Mouse (Mus musculus): Measurements from ENCODE around the gene BC035044.
"Not testable (repeated sequence)": the region's sequence is repeated elsewhere in the genome, so short reads cannot be mapped to it uniquely, and the experiment has no call there.

BC035044 gene

DNA sequence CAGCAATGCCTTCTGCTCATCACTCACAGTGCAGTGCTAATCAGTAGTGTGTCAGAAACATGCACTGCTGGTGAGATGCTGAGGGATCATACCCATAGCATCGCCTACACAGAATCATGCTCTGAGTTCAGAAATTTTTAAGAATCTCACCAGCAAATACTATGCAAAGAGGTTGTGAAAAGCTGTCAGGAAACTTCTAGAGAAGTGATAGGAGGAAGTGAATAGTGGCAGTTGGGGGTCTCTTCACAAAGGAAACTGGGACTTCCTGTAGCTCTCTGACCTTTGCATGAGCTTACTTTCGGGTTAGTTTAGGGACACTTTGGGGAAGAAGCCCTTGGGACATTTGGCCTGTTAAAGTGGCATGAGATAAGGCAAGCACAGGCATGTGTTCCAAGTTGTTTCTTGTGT, at the start of gene BC035044:
Gene BC035044, minus strand, starts transcription at position 179 of the 408 bp plus-strand sequence.
- no peak for DNase-seq

DNA sequence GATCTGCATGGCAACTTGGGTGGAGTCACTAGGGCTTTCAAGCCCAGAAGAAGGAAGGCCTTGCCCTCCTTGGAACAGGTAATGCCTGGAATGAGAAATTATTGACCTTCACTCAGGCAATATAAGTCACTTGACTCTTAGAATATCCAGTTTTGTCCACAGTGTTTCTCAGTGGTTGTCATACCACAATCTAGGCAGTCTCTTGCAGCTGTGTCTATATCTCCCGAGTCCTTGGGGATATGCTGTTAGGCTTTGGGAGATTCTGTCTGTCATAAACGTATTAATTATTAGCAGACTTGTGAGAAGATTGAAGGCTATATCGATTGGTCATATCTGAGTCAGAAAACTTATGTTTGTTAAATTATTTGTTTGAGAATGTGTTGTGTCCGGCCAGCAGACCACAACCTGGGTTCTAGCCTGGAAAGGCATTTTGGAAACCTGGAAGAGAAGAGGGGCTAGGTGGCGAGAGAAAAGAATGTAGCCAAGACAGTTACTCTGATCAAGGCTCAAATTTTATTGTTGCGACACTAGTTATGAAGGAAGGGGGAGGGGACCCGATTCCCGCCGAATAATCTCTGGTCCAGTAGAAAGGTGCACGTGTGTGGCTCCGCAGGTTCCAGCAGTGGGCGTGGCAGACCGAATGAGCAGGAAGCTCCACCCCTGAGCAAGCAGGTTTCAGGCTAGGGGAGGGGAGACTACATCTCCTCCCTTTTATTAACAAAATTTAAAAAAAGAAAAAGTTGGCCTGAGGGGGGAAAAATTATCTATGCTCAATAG, 45.2 kb upstream of the BC035044 start:
- not testable (repeated sequence) for DNase-seq

DNA sequence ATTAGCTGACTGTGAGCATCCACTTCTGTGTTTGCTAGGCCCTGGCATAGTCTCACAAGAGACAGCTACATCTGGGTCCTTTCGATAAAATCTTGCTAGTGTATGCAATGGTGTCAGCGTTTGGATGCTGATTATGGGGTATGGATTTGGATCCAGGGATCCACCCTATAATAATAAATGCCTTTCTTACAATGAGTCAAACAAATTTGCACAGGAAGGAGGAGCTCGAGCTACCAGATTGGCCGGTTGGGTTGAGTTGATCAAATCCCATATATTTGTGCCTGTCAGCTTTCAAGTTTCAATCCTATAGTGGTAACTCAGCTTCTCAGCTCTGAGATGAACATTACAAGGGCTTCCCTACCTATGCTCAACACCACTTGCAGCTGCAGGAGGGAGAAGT, 43.2 kb upstream of the BC035044 start, which contains the start of gene Clec2g:
Gene Clec2g, plus strand, starts transcription at position 301 of the 400 bp plus-strand sequence.
- not testable (repeated sequence) for DNase-seq

DNA sequence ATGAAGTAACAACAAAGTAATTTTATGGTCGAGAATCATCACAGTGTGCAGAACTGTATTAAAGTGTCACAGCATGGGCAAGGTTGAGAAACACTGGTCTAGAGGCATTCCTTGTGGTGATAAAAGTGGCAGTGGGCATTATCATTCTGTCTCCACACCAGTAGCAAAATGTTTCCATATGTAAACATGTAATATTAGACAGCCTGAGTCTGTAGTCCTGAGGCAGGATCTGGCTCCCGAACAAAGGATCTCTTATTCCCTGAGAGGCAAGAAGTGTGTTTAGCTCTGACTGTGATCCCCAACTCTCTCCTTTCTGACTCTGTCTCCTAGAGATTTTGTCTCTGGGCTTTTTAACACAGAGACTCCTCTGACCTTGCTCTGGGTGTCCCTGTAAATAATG, 42.1 kb upstream of the BC035044 start:
- no peak for DNase-seq

DNA sequence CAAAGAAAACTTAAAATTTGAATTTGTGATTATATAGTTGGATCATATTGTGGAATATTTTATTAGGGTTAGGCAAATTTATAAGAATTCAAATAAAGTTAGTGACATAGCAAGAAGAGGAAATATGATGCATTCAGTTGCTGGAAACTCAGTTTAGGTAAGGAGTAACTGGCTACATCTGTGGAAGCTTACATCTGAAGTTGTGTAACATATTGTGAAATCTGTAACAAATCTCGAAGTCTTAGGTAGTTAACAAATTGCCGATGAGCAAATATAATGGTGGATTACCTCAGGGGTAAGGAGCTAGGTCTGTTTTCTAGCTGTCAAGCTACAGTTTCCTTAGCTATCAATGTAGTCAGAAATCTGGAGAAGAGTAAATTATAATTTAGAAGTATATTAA, 26.4 kb upstream of the BC035044 start:
- DNase-seq: no peak

DNA sequence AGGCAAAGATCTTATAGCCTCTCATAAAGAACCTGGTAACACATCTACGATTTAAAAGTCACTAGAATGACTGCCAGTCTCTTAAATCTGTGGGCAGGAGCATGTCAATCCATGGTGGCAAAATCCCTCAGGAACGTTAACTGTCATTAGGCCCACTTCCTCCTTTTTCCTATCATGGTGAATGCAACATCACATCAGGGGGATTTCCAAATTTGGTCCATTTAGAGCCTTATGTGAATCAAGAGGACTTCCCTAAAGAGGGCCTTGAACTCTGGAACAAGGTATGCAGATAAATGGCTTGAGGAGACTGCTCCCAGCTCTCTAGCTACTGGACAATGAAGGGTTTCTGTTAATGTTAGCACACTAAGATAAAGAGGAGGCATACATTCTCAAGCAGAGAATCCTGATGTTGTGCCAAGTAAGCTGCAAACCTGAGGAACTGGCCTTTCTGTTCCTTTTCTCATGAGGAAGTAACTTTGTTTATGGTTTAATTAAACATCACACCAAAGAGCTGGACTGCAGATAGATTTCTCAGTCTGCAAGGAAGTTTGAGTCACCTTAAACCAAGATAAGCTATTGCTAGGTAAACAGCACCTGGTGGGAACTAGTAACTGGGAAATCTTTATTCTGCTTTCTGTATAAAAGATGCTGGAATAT, 22.8 kb upstream of the BC035044 start:
- DNase-seq: no peak

DNA sequence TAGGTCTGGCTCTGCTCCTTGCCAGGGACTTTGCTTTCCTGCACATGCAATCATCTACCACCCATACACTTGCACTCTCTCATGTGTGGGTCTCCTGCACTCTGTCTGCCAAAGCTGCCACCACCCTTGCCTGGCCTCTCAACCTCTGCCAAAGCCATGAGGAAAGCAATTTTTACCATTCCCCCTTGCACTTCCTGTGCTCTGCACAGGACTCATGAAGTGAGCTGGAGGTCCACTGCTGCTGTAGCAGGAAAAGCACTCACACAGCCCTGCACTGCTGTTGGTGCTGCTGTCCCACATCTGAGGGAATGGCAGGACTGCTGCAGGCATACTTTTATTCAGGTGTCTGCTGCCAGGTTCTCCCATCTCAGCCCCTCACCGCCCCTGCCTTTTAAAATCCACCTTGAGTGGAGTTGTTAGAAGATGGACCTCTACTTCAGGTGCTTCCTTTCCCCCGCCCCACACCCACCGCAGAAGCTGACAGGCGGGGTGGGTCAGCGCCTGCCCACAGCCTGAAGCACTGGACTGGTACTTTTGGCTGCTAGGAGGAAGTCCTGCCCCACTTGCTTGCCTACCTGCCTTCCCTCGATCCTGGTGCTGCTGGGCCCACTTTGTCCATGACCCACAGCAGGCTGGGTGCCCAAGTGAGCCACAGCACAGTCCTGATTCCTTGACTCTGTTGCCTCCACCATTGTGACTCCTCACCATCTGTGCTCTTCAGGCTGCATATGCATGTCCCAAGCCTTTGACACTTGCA, 10.0 kb upstream of the BC035044 start:
- DNase-seq: not testable (repeated sequence)

DNA sequence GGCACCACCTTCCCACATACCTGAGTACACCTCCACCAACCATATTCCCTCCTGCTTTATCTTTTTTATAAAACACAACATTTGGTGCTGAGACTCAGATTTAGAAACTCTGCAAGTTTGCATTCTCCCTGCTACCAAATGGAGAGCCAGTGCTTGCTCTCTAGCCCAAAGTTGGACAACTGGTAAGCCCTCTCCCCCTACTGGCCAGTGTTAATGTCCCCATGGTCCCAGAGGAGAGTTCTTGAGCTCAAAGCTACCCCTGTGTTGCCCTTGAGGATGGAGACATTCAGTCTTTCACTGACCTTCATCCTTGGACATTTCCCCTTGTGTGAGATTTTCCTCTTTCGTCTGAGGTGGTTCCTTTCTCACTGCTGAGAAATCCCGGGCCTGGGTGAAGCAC, 9.1 kb upstream of the BC035044 start:
- DNase-seq: no peak

DNA sequence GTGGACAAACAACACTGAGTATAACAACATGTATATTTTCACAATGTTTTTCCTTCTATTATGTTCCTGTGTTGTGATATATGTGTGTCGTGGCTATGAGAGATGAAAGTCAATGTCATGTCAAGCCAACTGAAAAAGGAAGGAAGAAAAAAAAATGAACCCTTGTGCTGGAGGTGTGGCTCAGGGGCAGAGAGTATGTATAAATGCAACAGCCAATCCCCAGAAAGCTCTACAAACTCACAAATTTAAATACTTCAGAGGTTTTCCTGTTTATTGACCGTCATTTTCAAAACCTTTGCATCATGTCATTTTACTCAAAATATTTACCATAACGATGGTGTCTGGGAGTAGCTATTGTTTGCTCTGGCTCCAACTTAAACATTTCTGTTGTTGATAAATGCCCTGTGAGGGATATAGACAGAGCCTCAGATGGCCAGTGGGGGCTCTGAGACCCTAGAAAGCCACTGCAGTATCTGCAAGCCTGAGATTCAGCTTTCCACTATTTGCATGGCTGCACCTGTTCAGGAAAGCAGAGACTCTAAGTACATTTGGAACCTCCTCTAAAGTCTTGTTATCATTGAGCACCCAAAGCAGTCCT, 4.6 kb upstream of the BC035044 start:
- DNase-seq: no peak

DNA sequence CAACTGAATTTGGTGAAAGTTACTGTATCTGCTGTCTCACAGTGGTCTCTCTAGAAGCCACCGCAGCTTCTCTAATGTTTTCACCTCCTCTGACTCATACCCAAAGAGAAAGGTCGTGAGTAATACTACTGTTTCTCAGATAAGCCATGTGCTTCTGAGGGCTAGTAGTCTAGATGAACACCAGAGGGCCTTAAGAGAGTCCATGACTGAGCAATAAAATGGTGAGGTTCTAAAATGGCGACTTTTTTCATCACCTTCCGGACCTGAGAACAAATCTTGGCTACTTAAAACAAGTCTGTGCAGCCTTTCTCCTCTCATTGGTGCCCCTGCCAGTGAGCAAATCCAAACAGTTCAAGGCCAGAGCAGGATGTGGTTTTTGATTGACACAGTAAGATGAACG, 2.1 kb downstream of the BC035044 start:
- no peak for DNase-seq

DNA sequence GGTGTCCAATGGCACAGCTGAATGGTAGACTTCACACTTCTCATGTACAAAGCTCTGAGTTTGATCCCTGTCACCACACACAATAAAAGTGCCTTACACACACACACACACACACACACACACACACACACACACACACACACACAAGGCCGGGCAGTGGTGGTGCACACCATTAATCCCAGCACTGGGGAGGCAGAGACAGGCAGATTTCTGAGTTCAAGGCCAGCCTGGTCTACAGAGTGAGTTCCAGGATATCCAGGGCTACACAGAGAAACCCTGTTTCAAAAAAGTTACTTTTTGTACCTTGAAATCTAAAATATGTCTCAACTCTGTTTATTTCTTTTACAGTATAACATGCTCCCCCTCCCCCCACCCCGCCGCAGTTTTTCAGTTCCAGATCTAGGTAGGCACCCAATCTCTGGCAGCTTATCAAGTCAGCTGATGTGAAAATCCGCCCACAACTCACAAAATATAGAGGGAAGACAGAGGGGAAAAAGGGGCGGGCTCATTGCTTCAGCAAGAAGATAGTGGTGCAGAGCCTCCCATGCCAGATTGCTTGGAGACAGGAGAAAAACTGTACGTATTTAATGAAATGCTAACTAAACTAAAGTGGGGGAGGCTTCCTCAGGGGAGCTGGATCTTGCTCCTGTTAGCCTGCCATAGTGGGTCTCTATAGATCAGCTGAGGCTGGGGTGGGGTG, 3.7 kb downstream of the BC035044 start, which contains the start of gene Clec2i:
Gene Clec2i, plus strand, starts transcription at position 498 of the 700 bp plus-strand sequence.
- not testable (repeated sequence) for DNase-seq

DNA sequence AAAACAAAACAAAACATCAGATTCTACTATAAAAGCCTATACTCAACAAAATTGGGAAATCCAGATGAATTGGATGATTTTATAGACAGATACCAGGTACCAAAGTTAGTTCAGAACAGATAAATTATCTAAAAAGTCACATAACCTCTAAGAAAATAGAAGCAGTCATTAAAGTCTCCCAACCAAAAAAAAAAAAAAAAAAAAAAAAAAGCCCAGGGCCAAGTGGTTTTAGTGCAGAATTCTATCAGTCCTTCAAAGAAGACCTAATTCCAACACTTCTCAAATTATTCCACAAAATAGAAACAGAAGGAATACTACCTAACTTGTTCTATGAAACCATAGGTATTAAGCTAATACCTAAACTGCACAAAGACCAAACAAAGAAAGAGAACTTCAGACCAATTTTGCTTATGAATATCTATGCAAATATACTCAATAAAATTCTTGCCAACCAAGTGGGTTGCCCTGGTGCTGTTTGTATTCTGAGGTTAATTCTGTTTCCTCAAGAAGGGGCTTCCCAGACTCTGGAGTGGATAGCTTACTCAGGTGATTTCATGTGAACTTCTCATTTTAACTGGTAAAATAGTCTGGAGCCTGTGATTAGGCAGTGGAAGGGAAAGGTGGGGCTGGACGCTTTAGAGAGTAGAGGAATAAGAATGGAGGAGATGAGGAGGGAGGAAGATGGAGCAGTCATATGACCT, 18.9 kb downstream of the BC035044 start:
- no peak for DNase-seq

DNA sequence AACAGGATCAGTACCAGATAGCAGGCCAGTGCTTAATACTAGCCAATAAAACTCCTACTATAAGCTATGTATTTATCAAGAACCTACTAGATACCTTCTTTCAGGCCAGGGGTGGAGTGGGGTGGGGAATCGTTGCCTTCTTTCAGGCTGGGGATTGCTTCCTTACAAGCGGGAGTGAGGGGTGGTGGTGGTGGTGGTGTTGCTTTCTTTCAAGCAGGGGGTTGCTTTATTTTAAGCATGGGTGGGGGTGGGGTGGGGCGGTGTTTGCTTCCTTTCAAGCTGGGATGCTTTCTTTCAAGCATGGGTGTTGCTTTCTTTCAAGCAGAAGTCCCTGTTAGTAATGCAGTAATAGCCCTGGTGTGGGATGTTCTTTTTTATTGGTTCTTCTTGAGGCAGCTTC, 22.1 kb downstream of the BC035044 start:
- DNase-seq: no peak

DNA sequence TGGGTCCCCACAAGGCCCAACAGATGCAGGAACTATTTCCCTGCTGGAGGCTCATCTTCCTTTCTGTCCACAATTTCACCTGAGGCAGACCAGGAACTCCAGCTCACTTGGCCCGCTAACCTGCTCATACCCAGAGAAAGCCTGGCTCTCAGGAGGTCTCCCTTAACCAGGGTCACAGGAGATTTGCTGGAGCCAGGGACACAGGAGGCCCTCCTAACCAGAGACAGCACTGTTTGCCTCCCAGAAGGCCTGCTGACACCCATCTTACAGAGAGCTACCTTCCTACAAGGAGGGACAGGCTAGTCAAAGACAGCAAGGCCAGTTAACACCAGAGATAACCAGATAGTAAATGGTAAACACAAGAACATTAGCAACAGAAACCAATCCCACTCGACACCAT, 33.0 kb downstream of the BC035044 start:
- DNase-seq: no peak

DNA sequence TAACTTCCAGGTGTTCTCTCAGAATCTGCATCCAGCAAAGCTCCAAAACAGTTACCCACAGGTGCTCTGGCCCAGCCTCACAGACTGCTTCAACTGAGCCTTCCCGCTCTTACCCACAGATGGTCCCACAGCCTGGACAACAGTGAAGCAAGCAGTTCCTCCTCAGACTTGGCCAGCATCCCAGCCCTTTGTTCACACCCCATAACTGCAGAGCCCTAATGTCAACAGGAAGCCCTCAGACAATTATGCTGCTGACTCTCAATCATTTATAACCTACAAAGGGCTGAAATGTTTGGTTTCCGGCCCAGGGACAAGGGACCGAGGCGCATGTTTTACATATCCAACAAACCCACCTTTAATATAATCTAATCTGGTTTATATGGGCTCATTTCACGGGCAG, 34.7 kb downstream of the BC035044 start:
- peak; percentile 71 for DNase-seq

DNA sequence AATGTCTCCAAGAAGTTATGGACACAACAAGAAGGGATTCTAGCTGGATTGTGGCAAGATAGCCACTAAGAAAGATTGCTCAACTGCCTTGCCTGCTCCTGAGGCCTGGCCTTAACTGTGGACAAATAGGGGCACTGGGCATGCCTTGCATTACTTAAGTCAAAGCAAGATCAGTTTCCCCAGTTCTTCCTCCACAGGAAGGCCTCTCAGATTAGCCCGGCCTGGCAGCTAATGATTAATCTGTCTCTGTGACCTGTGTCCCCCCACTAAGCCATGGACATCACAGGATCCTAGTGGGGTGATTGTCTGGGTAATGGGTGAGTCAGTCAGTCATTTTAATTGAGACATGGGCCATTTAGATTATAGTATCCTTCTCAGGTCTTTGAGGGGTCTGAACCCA, 35.4 kb downstream of the BC035044 start:
- DNase-seq: no peak

DNA sequence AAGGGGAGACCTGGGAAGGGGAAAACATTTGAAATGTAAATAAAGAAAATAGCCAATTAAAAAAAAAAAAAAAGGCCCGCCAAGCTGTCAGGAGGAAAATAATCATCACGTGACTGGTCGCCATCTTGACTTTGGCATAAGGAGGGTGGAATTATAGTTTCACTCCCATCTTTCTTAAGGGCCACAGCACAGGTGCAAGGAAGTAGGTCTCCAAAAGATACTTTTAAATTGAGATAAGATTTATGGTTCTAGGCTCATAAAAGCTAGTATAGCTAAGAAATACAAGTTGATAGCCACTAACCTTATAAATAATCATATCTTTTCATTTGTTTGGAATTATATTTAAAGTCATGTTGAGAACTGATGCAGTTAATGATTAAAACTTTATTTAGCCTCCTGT, 36.0 kb downstream of the BC035044 start:
- no peak for DNase-seq

DNA sequence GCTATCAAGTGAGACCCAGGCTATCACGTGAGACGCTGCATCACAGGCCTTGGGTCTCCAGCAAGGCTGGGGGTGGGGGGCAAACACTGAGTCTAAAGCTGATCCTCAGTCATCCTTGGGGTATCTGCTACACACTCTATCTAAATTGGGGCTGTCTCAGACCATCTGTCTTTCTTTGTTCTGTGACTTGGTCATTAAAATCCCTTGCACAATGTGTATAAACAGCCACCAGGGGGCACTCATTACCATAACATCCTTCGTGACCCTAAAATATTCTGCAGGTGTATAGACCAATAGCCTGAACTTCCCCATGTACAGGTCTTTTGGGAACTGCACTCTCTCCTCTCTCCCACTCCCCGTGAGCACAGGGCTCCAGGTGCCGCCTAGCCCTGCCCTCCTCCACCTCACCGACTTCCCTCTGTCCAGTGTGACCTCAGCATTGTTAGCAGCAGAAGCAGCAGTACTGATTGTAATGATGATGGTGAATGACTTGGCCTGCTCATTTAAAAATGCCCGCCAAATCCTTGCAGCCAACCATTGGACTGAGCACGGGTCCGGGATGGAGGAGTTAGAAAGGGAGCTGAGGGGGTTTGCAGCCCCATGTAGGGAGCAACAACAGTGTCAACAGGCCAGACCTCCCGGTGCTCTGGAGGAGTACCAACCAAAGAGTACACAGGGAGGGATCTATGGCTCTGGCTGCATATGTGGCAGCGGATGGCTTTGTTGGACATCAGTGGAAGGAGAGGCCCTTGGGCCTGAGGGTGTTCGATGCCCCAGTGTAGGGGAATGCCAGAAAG, 36.7 kb downstream of the BC035044 start:
- DNase-seq: peak; percentile 48

DNA sequence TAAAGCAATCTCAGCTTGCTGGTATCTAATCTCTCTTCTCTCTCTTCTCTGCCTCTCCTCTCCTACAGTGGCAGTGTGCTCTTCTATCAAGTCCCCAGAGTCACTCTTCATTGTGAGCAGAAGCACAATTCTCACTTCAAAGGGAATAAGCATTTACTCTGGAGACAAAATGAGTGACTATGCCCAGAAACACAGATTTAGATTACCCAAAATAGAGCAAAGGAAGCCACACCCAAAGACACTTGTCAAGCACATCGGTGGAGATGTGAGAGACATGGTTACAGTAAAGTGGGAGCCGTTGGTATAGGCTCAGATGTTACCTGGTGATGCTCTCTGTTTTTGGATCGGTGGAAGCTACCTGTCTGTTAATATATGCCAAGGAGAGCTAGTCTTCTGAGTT, 38.2 kb downstream of the BC035044 start:
- DNase-seq: no peak

DNA sequence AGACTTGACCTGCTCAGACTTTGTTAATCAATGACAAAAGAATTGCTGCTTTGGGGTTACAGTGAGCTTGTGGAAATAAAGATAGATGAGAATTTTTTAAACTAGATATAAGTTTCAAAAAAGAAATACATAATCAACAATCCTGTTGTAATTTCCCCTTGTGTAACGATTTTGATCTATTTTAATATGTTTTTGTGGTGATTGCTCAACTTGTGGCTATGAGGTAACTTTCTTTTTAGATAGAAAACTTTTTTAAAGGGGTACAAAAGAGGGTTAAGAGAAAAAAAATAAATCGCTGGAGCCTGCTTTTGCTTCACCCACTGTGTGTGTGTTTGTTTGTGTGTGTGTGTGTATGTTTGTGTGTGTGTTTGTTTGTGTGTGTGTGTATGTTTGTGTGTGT, 39.8 kb downstream of the BC035044 start:
- DNase-seq: no peak

DNA sequence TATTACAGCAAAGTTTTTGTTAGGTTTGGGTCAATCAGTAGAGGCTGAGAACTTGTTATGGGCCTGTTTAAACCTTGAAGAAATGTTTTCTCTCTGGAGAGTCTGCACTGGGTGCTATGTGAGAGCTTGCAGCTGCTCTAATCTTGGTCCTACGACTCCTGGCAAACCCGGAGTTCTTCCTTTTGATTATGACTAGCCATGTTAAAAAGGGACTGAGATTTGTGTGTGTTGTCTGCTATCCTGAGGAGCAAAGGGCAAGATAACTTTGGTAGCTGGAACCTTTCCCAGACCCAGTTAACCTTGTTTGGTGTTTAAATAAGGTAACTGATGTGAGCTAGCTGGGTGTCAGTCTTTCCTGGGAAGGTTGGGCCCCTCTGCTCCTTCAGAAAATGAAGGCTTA, 40.3 kb downstream of the BC035044 start:
- DNase-seq: no peak

Data from cerebellum, adult 9-11 months (tissue).